Mouse (Mus musculus) embryo, embryonic 9.5 days (tissue): Measurements from ENCODE around the gene Cdkl5.

Experiments used
- DNase-seq: peaks from one replicate; pipeline ENCODE4 v3.0.0-alpha.2; 2017; ENCODE audit errors: extremely low spot score

Gene Cdkl5

GRCm38 (mm10) chrX:160735650-160736049, 258.9 kb downstream of the Cdkl5 start, which contains the start of gene Ppef1:
Gene Ppef1, minus strand, starts transcription at chrX:160735765.
- DNase-seq, result no peak
